Comparison of ENCODE assay signal across 9 mouse cellular contexts in genomic region chr14:79089464-79089863, GRCm38 (mm10).
DNase-seq lines count a peak whose midpoint lies in the region; ATAC-seq and TF ChIP-seq lines count a peak whose summit lies in the region.
"Had no signal": no experiment of that assay in that cellular context is flagged by ENCODE, and none has a peak within 500 bp of the region (broad histone marks: within the 10 kb centered on the region; RNA-seq: fewer than 3 reads in every experiment).

No protein-coding gene starts in this region.

- peaks cover 7% of the 10 kb centered on the region; the same call in 1 of the 2 replicates for H3K36me3 ChIP-seq in hindbrain, postnatal 0 days (ENCODE audit: insufficient read depth, low read length)
- H3K36me3 ChIP-seq in hindbrain, embryonic 12.5 days: peaks cover 5% of the 10 kb centered on the region
- peaks cover 5% of the 10 kb centered on the region for H3K36me3 ChIP-seq in intestine, postnatal 0 days (ENCODE audit: control insufficient read depth, insufficient read depth)
- peaks cover 5% of the 10 kb centered on the region; the same call in 1 of the 2 replicates for H3K36me3 ChIP-seq in midbrain, embryonic 14.5 days (ENCODE audit: control insufficient read depth, insufficient read depth, low read length)

- H3K4me2 ChIP-seq in hindbrain, postnatal 0 days (ENCODE audit: low read depth, low read length): no peak overlapping the region
- H3K4me2 ChIP-seq in hindbrain, embryonic 12.5 days (replicated peaks): no peak overlapping the region
- H3K4me2 ChIP-seq in intestine, postnatal 0 days (replicated peaks; ENCODE audit: low read depth): no peak overlapping the region
- no peak overlapping the region for H3K4me2 ChIP-seq in midbrain, embryonic 14.5 days (ENCODE audit: low read length)
- H3K4me2 ChIP-seq: limb, embryonic 12.5 days had no signal

- 36% methylated on average over 2 of the region's 2 CpGs for WGBS in hindbrain, postnatal 0 days
- 29% methylated on average over 2 of the region's 2 CpGs for WGBS in hindbrain, embryonic 12.5 days
- WGBS in intestine, postnatal 0 days: 51% methylated on average over 2 of the region's 2 CpGs
- WGBS in midbrain, embryonic 14.5 days: 61% methylated on average over 2 of the region's 2 CpGs

- TF ChIP-seq CTCF in hindbrain, postnatal 0 days (IDR thresholded peaks at IDR 0.05; ENCODE audit: low read depth): no peak
- no peak for TF ChIP-seq CTCF in intestine, postnatal 0 days (IDR thresholded peaks at IDR 0.05; ENCODE audit: low read depth)

- H3K27me3 ChIP-seq in hindbrain, postnatal 0 days (ENCODE audit: insufficient read depth, low read length): no peaks in the 10 kb centered on the region
- H3K27me3 ChIP-seq in hindbrain, embryonic 12.5 days: no peaks in the 10 kb centered on the region
- no peaks in the 10 kb centered on the region for H3K27me3 ChIP-seq in intestine, postnatal 0 days (replicated peaks; ENCODE audit: control insufficient read depth, insufficient read depth, low read length)
- H3K27me3 ChIP-seq in midbrain, embryonic 14.5 days (ENCODE audit: control insufficient read depth, insufficient read depth, low read length): no peaks in the 10 kb centered on the region
- H3K27me3 ChIP-seq: limb, embryonic 12.5 days had no signal

- no peaks in the 10 kb centered on the region for H3K9me3 ChIP-seq in hindbrain, postnatal 0 days (ENCODE audit: low read length)
- H3K9me3 ChIP-seq in hindbrain, embryonic 12.5 days (replicated peaks): peaks cover 5% of the 10 kb centered on the region; the same call in 1 of the 2 replicates
- no peaks in the 10 kb centered on the region for H3K9me3 ChIP-seq in intestine, postnatal 0 days (ENCODE audit: control insufficient read depth)
- peaks cover 6% of the 10 kb centered on the region for H3K9me3 ChIP-seq in midbrain, embryonic 14.5 days (ENCODE audit: control insufficient read depth, low read length)

- H3K4me1 ChIP-seq in hindbrain, postnatal 0 days (ENCODE audit: insufficient read depth, low read length): peaks cover 3% of the 10 kb centered on the region; the same call in 1 of the 2 replicates
- no peaks in the 10 kb centered on the region for H3K4me1 ChIP-seq in hindbrain, embryonic 12.5 days
- no peaks in the 10 kb centered on the region for H3K4me1 ChIP-seq in intestine, postnatal 0 days (replicated peaks; ENCODE audit: control insufficient read depth, insufficient read depth, low read length)
- H3K4me1 ChIP-seq in midbrain, embryonic 14.5 days (ENCODE audit: control insufficient read depth, insufficient read depth, low read length): no peaks in the 10 kb centered on the region

- peak; percentile 76; the same call in 1 of the 2 replicates for ATAC-seq in hindbrain, postnatal 0 days
- no peak for ATAC-seq in hindbrain, embryonic 12.5 days (ENCODE audit: low FRiP score)
- ATAC-seq in intestine, postnatal 0 days: peak; percentile 38; the same call in 1 of the 2 replicates
- no peak for ATAC-seq in midbrain, embryonic 14.5 days (ENCODE audit: low FRiP score, low TSS enrichment)

- no peak overlapping the region for H3K9ac ChIP-seq in hindbrain, postnatal 0 days (replicated peaks; ENCODE audit: low read length)
- H3K9ac ChIP-seq in hindbrain, embryonic 12.5 days: no peak overlapping the region
- no peak overlapping the region for H3K9ac ChIP-seq in intestine, postnatal 0 days (ENCODE audit: low read depth, low read length)
- H3K9ac ChIP-seq in midbrain, embryonic 14.5 days (replicated peaks; ENCODE audit: low read length): no peak overlapping the region
- H3K9ac ChIP-seq: limb, embryonic 12.5 days had no signal

- no peak overlapping the region for H3K4me3 ChIP-seq in hindbrain, postnatal 0 days (ENCODE audit: low read length)
- H3K4me3 ChIP-seq in hindbrain, embryonic 12.5 days: no peak overlapping the region
- H3K4me3 ChIP-seq in intestine, postnatal 0 days (ENCODE audit: low read depth, low read length): no peak overlapping the region
- H3K4me3 ChIP-seq in midbrain, embryonic 14.5 days (replicated peaks; ENCODE audit: low read depth, low read length): no peak overlapping the region
- H3K4me3 ChIP-seq: limb, embryonic 12.5 days had no signal

- H3K27ac ChIP-seq in hindbrain, postnatal 0 days: no peak overlapping the region
- no peak overlapping the region for H3K27ac ChIP-seq in hindbrain, embryonic 12.5 days
- no peak overlapping the region for H3K27ac ChIP-seq in intestine, postnatal 0 days (ENCODE audit: low read depth, low read length)
- H3K27ac ChIP-seq in midbrain, embryonic 14.5 days (replicated peaks; ENCODE audit: low read depth, low read length): no peak overlapping the region
- H3K27ac ChIP-seq: limb, embryonic 12.5 days had no signal

- DNase-seq in hindbrain, postnatal 0 days (ENCODE audit: low spot score): peak; percentile 59
- peak; percentile 58 for DNase-seq in adrenal gland, postnatal 10 days
- peak; percentile 45 to 46 for DNase-seq in gastrocnemius, adult 8-10 months (ENCODE audit: low spot score in 2 of 2)
- DNase-seq in mesoderm, embryonic 11.5 days (ENCODE audit: low read depth, low spot score): peak; percentile 28
- no peak for DNase-seq in urinary bladder, adult 18-20 months (ENCODE audit: low spot score in 2 of 2)
- DNase-seq in midbrain, embryonic 14.5 days: no peak

Comparison
In these comparisons a context has a peak if more than half of its experiments do, and no peak if none do; other contexts are left out.
1. ATAC-seq: peak in hindbrain, postnatal 0 days (single experiment) and intestine, postnatal 0 days (single experiment); none in hindbrain, embryonic 12.5 days (single experiment) and midbrain, embryonic 14.5 days (single experiment).
2. DNase-seq: peak in hindbrain, postnatal 0 days (single experiment), adrenal gland, postnatal 10 days (single experiment), gastrocnemius, adult 8-10 months (2 of 2) and mesoderm, embryonic 11.5 days (single experiment); none in urinary bladder, adult 18-20 months (0 of 2) and midbrain, embryonic 14.5 days (single experiment).